Comparison of ENCODE assay signal across 13 mouse cellular contexts in genomic region chr2:49121603-49122002, GRCm38 (mm10).
"Had no signal": no experiment of that assay in that cellular context is flagged by ENCODE, and none has a peak within 500 bp of the region (broad histone marks: within the 10 kb centered on the region; RNA-seq: fewer than 3 reads in every experiment).

No protein-coding gene starts in this region.

- ATAC-seq: midbrain, embryonic 16.5 days had no signal

- DNase-seq: lung, embryonic 14.5 days; lung, postnatal 10 days; lung, postnatal 4 days; midbrain, embryonic 14.5 days; retina, postnatal 1 day; right cerebral cortex, adult 18-20 months; right cerebral cortex, postnatal 25 days; right cerebral cortex, postnatal 4 days; spleen, adult 18-20 months; thymus, adult 18-20 months; thymus, postnatal 14 days; thymus, postnatal 36 days had no signal
